Mouse (Mus musculus) layer of hippocampus, adult 11-12 months (tissue): ENCODE measurements around the gene Ap3b1.

Experiments
- DNase-seq: peaks from one replicate; pipeline ENCODE4 v3.0.0; 2022; ENCODE audit warnings: low spot score

Ap3b1 gene

DNA sequence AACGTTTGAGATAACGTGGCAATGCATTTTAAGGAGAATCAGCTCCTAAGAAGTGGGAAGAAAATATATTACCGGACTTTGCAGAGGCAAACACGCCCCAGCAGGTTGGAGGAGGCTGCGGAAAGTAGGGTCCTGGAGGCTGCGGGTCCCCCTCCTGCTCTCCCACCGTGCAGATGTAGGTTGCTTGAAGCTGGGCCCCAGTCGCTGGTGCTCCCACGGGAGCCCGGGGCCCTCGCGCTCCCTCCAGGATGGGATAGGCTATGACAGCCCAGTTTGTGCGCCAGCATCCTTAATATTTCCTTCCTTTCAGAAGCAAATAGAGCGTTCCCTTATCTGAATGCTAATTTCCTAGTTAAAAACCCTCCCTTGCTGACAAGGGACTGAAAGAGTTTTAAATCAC, 236.5 kb downstream of the Ap3b1 start:
- DNase-seq: no peak

DNA sequence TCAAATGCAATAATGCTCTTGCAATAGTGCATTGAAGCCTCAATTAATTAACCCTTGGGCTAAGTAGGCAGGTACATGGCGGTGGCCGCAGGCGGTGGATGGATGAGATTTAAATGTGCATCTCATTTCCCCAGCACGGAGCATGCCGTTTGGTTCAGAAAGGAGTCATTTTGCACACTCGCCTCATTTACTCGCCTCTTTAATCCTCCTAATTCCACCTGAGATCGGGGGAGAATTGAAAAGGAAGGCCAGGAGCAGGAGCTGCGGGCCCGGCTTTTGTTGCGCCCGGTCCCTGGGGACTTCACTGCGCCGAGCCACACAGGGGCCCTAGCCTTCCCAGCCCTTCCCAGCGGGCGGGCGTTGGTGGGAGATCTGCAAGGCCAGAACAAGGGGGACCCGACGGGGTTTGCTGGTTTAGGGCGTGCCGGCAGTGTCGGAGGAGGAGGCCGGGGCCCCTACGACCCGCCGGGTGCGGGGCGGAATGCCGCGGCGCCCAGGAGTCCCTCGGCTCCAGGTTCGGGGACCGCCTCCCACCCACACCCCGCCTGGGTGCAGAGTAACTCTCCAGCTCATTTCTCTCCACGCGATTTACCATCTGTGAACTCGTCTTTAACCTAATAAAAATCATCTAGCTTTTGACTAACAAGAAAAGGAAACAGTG, 237.1 kb downstream of the Ap3b1 start:
- no peak for DNase-seq

- DNase-seq: no peak
Observed at GRCm38 (mm10) chr13:94596386-94597033, 237.8 kb downstream of the Ap3b1 start.

GRCm38 (mm10) chr13:94599718-94600117, 241.0 kb downstream of the Ap3b1 start:
- DNase-seq: no peak

DNA sequence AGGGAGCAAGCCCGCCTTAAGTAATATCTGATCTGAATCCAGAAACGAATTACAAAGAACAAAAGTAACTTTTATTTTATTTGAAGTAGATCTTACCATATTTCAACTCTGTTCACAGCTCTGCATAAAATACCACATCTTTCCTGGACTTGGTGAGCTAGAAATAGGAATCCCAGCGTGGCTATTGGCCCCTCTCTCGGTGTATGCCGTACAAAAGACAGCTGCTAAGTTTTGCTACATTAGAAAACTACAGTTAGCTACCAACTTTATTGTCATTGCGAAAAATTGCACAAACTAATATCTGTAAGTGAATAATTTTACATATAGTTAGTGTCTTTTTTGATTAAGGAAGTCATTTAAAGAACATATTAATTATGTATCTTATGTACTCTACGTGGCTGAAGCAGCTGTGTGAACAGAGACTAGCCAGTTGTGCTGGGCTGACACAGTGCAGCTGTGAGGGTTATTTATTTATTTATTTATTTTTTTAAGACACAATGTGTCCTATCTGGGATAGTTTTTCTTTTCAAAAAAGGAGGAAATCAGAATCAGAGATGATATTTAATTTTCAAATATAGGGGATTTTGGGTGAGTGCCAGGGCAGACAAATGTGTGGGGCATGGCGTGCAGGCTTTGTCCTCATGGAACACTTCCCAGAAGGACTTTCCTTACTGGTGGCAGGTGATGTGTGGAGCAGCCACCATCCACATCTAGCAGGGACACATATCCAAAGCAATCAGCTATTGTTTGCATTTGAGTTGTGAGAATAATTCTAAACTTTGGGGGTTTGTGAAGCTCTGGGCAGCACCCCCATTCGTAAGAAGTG, 248.5 kb downstream of the Ap3b1 start:
- no peak for DNase-seq

DNA sequence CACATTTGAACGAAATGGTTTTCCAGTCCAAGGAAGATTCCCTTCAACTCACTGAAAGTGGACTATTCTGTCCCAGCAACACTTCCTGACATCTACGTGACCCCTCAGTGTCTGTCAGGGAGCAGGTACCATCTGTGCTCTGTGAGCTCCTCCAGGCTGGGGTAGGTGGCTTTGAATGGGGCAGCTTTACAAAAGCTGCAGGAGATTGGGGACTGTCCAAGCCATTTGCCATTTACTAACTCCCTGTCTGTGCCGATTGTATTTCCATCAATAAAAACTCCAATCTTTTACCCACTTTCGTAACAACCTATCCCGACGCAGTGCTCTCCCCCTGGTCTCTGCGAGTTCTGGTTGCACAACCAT, 249.1 kb downstream of the Ap3b1 start:
- DNase-seq: no peak

GRCm38 (mm10) chr13:94608420-94608831, 249.7 kb downstream of the Ap3b1 start:
- DNase-seq: no peak

GRCm38 (mm10) chr13:94608947-94609346, 250.2 kb downstream of the Ap3b1 start:
- no peak for DNase-seq
